Mouse (Mus musculus) midbrain, embryonic 14.5 days (tissue): ENCODE measurements around the gene Taar7d. TPM values are rescaled to one million over a fixed set of nuclear protein-coding genes. Genes with fewer than 3 reads are reported as not detected.
"Not testable (repeated sequence)": the region's sequence is repeated elsewhere in the genome, so short reads cannot be mapped to it uniquely, and the experiment has no call there.

Experiments used
- ATAC-seq: fragments of 200-750 bp; cut with Nextera tagmentation; 2 replicates; pipeline ENCODE4 v1.8.0; 2017; ENCODE audit warnings: moderate number of reproducible peaks, moderate library complexity; ENCODE audit not compliant: low FRiP score, low TSS enrichment
- DNase-seq: peaks from one replicate; pipeline ENCODE4 v3.0.0-alpha.2; 2015
- H3K27ac ChIP-seq: fragments of 300-500 bp; sonication (generic); replicated peaks from 2 replicates; pipeline ENCODE4 v1.5.1; 2014; ENCODE audit warnings: mild to moderate bottlenecking, low read depth, low read length, moderate library complexity
- H3K27me3 ChIP-seq: fragments of 300-500 bp; sonication (generic); 2 replicates; pipeline ENCODE4 v1.6.1; 2014; ENCODE audit warnings: low read length, control low read depth, mixed read lengths; ENCODE audit not compliant: control insufficient read depth, insufficient read depth
- H3K36me3 ChIP-seq: fragments of 300-500 bp; sonication (generic); 2 replicates; pipeline ENCODE4 v1.6.1; 2014; ENCODE audit warnings: low read length, control low read depth; ENCODE audit not compliant: control insufficient read depth, insufficient read depth
- H3K4me1 ChIP-seq: fragments of 300-500 bp; sonication (generic); 2 replicates; pipeline ENCODE4 v1.6.1; 2014; ENCODE audit warnings: mild to moderate bottlenecking, antibody characterized with exemption, low read length, control low read depth; ENCODE audit not compliant: control insufficient read depth, insufficient read depth
- H3K4me2 ChIP-seq: fragments of 300-500 bp; sonication (generic); 2 replicates; pipeline ENCODE4 v1.6.1; 2014; ENCODE audit warnings: mild to moderate bottlenecking, low read length, moderate library complexity
- H3K4me3 ChIP-seq: fragments of 300-500 bp; sonication (generic); replicated peaks from 2 replicates; pipeline ENCODE4 v1.5.1; 2014; ENCODE audit warnings: low read depth, low read length
- H3K9ac ChIP-seq: fragments of 300-500 bp; sonication (generic); replicated peaks from 2 replicates; pipeline ENCODE4 v1.6.1; 2014; ENCODE audit warnings: mild to moderate bottlenecking, low read length, moderate library complexity
- H3K9me3 ChIP-seq: fragments of 300-500 bp; sonication (generic); 2 replicates; pipeline ENCODE4 v1.6.1; 2016; ENCODE audit warnings: low read length, control low read depth, mixed read lengths; ENCODE audit not compliant: control insufficient read depth
- WGBS: fragments of 180-500 bp; shearing (Covaris S2); extraction: QIAGEN DNeasy Blood & Tissue Kit; methylation state at CpG from one replicate; pipeline ENCODE4 v1.1.7; 2014; 5-methylcytosine and 5-hydroxymethylcytosine counted together
- polyA plus RNA-seq: library from polyadenylated mRNA; unstranded; fragments of >200 nt; fragmentation: Nextera tagmentation; extraction: Ambion mirVana; gene quantifications from 2 replicates; pipeline ENCODE4 v1.2.1, GENCODE M21; 2014

Gene Taar7d
- polyA plus RNA-seq, 1 experiment from 2014 or later: not detected

- H3K4me2 ChIP-seq: no peak overlapping the region
- no peak overlapping the region for H3K4me3 ChIP-seq
- no peaks in the 10 kb centered on the region for H3K9me3 ChIP-seq
- DNase-seq: no peak
- H3K4me1 ChIP-seq: no peaks in the 10 kb centered on the region
- 88% methylated on average over 1 of the region's 1 CpGs for WGBS
- H3K27me3 ChIP-seq: no peaks in the 10 kb centered on the region
- H3K9ac ChIP-seq: no peak overlapping the region
- no peak overlapping the region for H3K27ac ChIP-seq
- no peaks in the 10 kb centered on the region for H3K36me3 ChIP-seq
- ATAC-seq: no peak
Measured at GRCm38 (mm10) chr10:24008143-24008542, 18.9 kb upstream of the Taar7d start.

DNA sequence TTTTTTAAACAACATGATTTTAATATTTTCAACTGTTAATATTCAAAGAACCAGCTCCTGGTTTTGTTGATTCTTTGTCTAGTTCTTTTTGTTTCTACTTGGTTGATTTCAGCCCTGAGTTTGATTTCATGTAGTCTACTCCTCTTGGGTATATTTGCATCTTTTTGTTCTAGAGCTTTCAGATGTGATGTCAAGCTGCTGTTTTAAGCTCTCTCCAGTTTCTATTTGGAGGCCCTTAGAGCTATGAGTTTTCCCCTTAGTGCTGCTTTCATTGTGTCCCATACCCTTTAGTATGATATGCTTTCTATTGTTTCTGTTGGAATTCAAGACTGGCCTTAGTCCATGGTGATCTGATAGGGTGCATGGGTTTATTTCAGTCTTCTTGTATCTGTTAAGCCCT lies 4.3 kb downstream of the Taar7d start:
- H3K27me3 ChIP-seq: no peaks in the 10 kb centered on the region
- no peaks in the 10 kb centered on the region for H3K4me1 ChIP-seq

DNA sequence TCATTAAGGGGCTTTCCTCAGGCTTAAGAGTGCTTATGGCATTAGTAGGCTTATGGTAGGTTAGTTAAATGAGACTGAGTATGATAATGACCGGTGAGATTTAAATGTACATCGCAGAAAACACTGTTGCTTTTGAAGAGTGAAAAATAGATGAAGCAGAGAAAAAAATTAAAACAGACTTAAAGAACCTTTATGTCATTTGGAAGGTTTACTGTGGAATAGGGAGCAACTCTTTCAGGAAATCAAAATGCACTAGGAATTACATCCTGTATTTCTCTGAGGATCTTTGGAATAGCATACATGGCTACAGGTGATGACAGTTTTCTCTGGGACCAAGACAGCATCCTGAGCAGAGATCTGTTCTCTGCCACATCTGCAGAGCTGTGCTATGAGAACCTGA lies 10.3 kb downstream of the Taar7d start, which contains the start of gene Taar7e:
Taar7e (plus strand) TSS at position 301 of the 400 bp plus-strand sequence.
- H3K4me3 ChIP-seq: no peak within 1 kb of the TSS
- no peak for ATAC-seq
- H3K9me3 ChIP-seq: no peaks in the 10 kb centered on the region
- no peaks in the 10 kb centered on the region for H3K27me3 ChIP-seq
- H3K4me2 ChIP-seq: no peak within 1 kb of the TSS
- H3K9ac ChIP-seq: no peak within 1 kb of the TSS
- WGBS: 88% methylated on average over 2 of the region's 2 CpGs
- H3K36me3 ChIP-seq: no peaks in the 10 kb centered on the region
- DNase-seq: no peak
- no peak within 1 kb of the TSS for H3K27ac ChIP-seq
- H3K4me1 ChIP-seq: no peaks in the 10 kb centered on the region

More for the DNA sequence above, 4.3 kb downstream of the Taar7d start:
- ATAC-seq (no peak), DNase-seq (no peak)
- no peaks in the 10 kb centered on the region for H3K36me3 ChIP-seq
- no peaks in the 10 kb centered on the region for H3K9me3 ChIP-seq
- no peak overlapping the region for H3K9ac ChIP-seq
- no peak overlapping the region for H3K4me3 ChIP-seq
- no peak overlapping the region for H3K27ac ChIP-seq
- no peak overlapping the region for H3K4me2 ChIP-seq

DNA sequence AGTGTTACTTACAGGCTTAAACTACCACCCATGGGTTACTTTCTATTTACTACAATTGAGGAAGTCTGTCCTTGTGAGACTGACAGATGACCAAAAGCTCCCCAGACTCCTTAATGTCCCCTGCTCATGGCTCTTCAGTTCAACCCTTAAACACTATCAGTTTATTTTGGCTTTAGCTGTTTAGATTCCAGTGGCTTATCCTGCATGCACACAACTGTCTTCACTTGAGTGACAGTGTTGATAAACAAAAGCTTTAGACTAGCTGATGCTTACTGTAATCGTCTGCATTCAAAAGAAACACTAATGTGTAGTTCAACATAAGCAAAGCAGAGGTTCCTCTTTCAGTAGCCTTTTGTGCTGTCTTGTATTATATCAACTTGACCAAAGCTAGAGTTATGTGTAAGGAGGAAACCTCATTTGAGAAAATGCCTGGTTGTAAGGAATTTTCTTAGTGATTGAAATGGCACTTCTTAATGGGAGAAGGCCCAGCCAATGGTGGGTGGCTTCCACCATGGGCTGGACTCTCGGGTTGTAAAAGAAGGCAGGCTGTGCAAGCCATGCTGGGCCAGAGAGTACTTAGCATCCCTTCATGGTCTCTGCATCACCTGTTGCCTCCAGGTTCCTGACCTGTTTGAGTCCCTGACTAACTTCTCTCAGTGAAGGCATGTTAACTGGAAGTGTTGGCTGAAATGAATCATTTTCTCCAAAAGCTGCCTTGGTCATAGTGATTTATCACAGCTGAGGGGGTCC lies 13.3 kb downstream of the Taar7d start:
- no peak overlapping the region for H3K4me2 ChIP-seq
- H3K9ac ChIP-seq: no peak overlapping the region
- no peaks in the 10 kb centered on the region for H3K36me3 ChIP-seq
- DNase-seq (no peak), ATAC-seq (no peak)
- no peak overlapping the region for H3K27ac ChIP-seq
- 74% methylated on average over 2 of the region's 2 CpGs for WGBS
- no peaks in the 10 kb centered on the region for H3K4me1 ChIP-seq
- H3K9me3 ChIP-seq: no peaks in the 10 kb centered on the region
- H3K4me3 ChIP-seq: no peak overlapping the region
- no peaks in the 10 kb centered on the region for H3K27me3 ChIP-seq

- Histone ChIP-seq H3K9ac (no peak within 1 kb of the TSS), H3K4me1 (no peaks in the 10 kb centered on the region), H3K4me2 (no peak within 1 kb of the TSS), H3K36me3 (no peaks in the 10 kb centered on the region), H3K27me3 (no peaks in the 10 kb centered on the region), H3K9me3 (no peaks in the 10 kb centered on the region), H3K27ac (no peak within 1 kb of the TSS), H3K4me3 (no peak within 1 kb of the TSS)
- ATAC-seq (no peak), DNase-seq (no peak)
Measured at GRCm38 (mm10) chr10:24049210-24049609, 22.2 kb downstream of the Taar7d start, which contains the start of gene Taar7f. Gene Taar7f (plus strand): TSS chr10:24049510.

GRCm38 (mm10) chr10:24052039-24052438 lies 25.0 kb downstream of the Taar7d start:
- ATAC-seq: no peak
- no peak overlapping the region for H3K27ac ChIP-seq

GRCm38 (mm10) chr10:24058986-24059385 lies 32.0 kb downstream of the Taar7d start:
- H3K27me3 ChIP-seq: no peaks in the 10 kb centered on the region
- H3K27ac ChIP-seq: no peak overlapping the region
- no peak overlapping the region for H3K4me3 ChIP-seq
- DNase-seq (no peak), ATAC-seq (no peak)
- H3K9ac ChIP-seq: no peak overlapping the region
- no peaks in the 10 kb centered on the region for H3K36me3 ChIP-seq
- no peaks in the 10 kb centered on the region for H3K9me3 ChIP-seq
- 90% methylated on average over 3 of the region's 3 CpGs for WGBS
- H3K4me2 ChIP-seq: no peak overlapping the region
- H3K4me1 ChIP-seq: no peaks in the 10 kb centered on the region

More at GRCm38 (mm10) chr10:24052039-24052438, 25.0 kb downstream of the Taar7d start:
- H3K27me3 ChIP-seq: no peaks in the 10 kb centered on the region
- no peak overlapping the region for H3K9ac ChIP-seq
- no peaks in the 10 kb centered on the region for H3K4me1 ChIP-seq
- no peaks in the 10 kb centered on the region for H3K36me3 ChIP-seq
- no peak overlapping the region for H3K4me2 ChIP-seq
- WGBS: 81% methylated on average over 5 of the region's 5 CpGs
- H3K4me3 ChIP-seq: no peak overlapping the region
- no peak for DNase-seq
- no peaks in the 10 kb centered on the region for H3K9me3 ChIP-seq

- H3K4me3 ChIP-seq, H3K27me3 ChIP-seq, ATAC-seq, H3K9ac ChIP-seq, H3K9me3 ChIP-seq, H3K27ac ChIP-seq, H3K36me3 ChIP-seq, DNase-seq, H3K4me2 ChIP-seq, H3K4me1 ChIP-seq: not testable (repeated sequence)
- 56% methylated on average over 2 of the region's 2 CpGs for WGBS
Measured at GRCm38 (mm10) chr10:24074751-24075150, 47.7 kb downstream of the Taar7d start.

DNA sequence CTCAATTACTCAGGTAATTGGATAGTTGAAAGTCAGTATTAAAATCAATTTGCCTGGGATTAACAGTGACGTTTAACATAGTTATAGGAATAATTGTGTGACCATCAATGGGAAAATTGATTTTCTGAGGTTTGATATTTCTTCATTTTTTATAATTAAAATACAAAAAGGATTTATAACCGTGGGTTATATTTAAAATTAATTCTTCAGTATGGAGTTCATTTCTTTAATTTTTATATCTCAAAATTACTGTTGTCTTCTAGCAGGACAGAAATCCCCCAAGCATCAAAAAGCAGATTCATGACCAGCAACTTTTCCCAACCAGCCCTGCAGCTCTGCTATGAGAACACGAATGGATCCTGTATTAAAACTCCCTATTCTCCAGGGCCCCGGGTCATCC lies 49.2 kb downstream of the Taar7d start, which contains the start of gene Taar8a:
Taar8a (plus strand) TSS at position 301 of the 400 bp plus-strand sequence.
- H3K4me1 ChIP-seq, ATAC-seq, H3K27me3 ChIP-seq, H3K9ac ChIP-seq, H3K27ac ChIP-seq, H3K4me2 ChIP-seq, H3K36me3 ChIP-seq, DNase-seq, H3K9me3 ChIP-seq, H3K4me3 ChIP-seq: not testable (repeated sequence)
- WGBS: 81% methylated on average over 2 of the region's 4 CpGs
